Mouse (Mus musculus) Patski (cell line): ENCODE measurements around the gene Gp1bb. TPM values are rescaled to one million over a fixed set of nuclear protein-coding genes. Genes with fewer than 3 reads are reported as not detected.

Experiments
- ATAC-seq: fragments of 100-300 bp; one replicate; pipeline ENCODE4 v1.8.0; 2021
- CTCF ChIA-PET: fragments of 350-600 bp; sonication (Branson Sonifier 250); formaldehyde crosslinking; loops from one replicate; lab custom pipeline; 2022; ENCODE audit warnings: inconsistent platforms; lab: Charles Lee
- POLR2A ChIA-PET: fragments of 350-600 bp; sonication (Branson Sonifier 250); formaldehyde crosslinking; loops from one replicate; lab custom pipeline; 2022; ENCODE audit warnings: antibody characterized with exemption, inconsistent platforms; lab: Charles Lee
- DNase-seq: peaks from one replicate; pipeline ENCODE4 v3.0.0-alpha.2; 2011; ENCODE audit warnings: low read depth, low spot score
- H3K27me3 ChIP-seq: fragments of 371-371 bp; one replicate; pipeline ENCODE4 v1.5.1; 2021
- CTCF ChIP-seq: fragments of 100-300 bp; IDR thresholded peaks from one replicate; pipeline ENCODE4 v1.5.1; 2021
- in situ Hi-C: fragments of 300-500 bp; cut with MboI; formaldehyde crosslinking; loops from 3 replicates; pipeline ENCODE4 v1.11.1; 2018; ENCODE audit warnings: low pct_unique_long_range_greater_than_20kb, mixed read lengths
- polyA plus RNA-seq: library from polyadenylated mRNA; unstranded; gene quantifications from one replicate; pipeline ENCODE4 v1.2.3, GENCODE M21; 2021

The Gp1bb gene
- polyA plus RNA-seq, 1 experiment from 2014 or later: 0.91 TPM

GRCm38 (mm10) chr16:18587847-18588737, 34.1 kb downstream of the Gp1bb start:
- ATAC-seq (no peak), DNase-seq (no peak)
- POLR2A ChIA-PET: no interaction called here
- in situ Hi-C loops: no loop called here
- H3K27me3 ChIP-seq: peaks cover 35% of the 10 kb centered on the region
- CTCF ChIA-PET: no interaction called here
- no peak for TF ChIP-seq CTCF

DNA sequence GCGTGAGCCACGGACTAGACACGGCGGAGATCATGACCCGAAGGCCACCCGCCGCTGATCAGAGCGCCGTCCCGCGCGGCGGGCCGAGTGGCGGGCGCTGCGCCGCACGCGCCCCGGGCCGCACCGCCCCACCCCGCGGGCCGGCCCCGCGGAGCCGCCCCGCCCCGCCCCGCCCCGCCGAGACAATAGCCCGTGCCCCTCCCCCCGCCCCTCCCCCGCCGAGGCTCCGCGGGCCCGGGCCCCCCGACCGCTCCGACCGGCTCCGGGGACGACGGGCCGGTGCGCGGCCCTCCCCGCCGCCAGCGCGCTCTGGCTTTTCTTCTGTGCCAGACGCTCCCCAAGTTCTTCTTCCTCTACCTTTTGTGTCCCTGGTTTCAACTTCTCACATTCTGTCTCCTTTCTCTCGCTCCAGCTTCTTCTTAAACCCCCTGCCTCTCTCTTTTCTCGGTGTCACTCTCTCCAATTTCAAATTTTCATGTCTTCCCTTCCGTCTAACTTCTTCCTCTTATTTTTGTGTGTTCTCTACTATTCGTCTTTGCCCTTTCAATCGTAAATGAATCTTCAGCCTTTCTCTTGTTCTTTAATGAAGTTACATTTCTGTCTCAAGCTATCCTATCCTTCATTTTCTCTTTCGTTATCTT, 35.2 kb downstream of the Gp1bb start:
- POLR2A ChIA-PET: no interaction called here
- no peak for ATAC-seq
- CTCF ChIA-PET: no interaction called here
- in situ Hi-C loops: no loop called here
- TF ChIP-seq CTCF: no peak
- DNase-seq: no peak
- peaks cover 40% of the 10 kb centered on the region for H3K27me3 ChIP-seq

- in situ Hi-C loops: no loop called here
- H3K27me3 ChIP-seq: peaks cover 38% of the 10 kb centered on the region
- ATAC-seq (no peak), DNase-seq (no peak)
- ChIA-PET CTCF (no interaction called here), POLR2A (no interaction called here)
- TF ChIP-seq CTCF: no peak
These were observed 35.9 kb downstream of the Gp1bb start for GRCm38 (mm10) chr16:18586076-18586905.

- peaks cover 38% of the 10 kb centered on the region for H3K27me3 ChIP-seq
- DNase-seq (no peak), ATAC-seq (no peak)
- ChIA-PET CTCF (no interaction called here), POLR2A (no interaction called here)
- TF ChIP-seq CTCF: no peak
- in situ Hi-C loops: no loop called here
These were observed 36.5 kb downstream of the Gp1bb start for GRCm38 (mm10) chr16:18585676-18586075.

GRCm38 (mm10) chr16:18584901-18585510, 37.2 kb downstream of the Gp1bb start:
- TF ChIP-seq CTCF: no peak
- peaks cover 38% of the 10 kb centered on the region for H3K27me3 ChIP-seq
- DNase-seq (no peak), ATAC-seq (no peak)
- in situ Hi-C loops: no loop called here
- CTCF ChIA-PET: interaction anchor here (1.6 kb wide), 1 partner anchor 12 kb away, joined by 3 read pairs; no protein-coding TSS in a partner anchor
- POLR2A ChIA-PET: no interaction called here

GRCm38 (mm10) chr16:18583673-18584357, 38.4 kb downstream of the Gp1bb start:
- in situ Hi-C loops: no loop called here
- ChIA-PET POLR2A (no interaction called here), CTCF (interaction anchor here (0.7 to 1.6 kb wide), 2 partner anchors 13 to 20 kb away, joined by 3 read pairs; no protein-coding TSS in a partner anchor)
- TF ChIP-seq CTCF: no peak
- DNase-seq (no peak), ATAC-seq (no peak)
- H3K27me3 ChIP-seq: peaks cover 38% of the 10 kb centered on the region

DNA sequence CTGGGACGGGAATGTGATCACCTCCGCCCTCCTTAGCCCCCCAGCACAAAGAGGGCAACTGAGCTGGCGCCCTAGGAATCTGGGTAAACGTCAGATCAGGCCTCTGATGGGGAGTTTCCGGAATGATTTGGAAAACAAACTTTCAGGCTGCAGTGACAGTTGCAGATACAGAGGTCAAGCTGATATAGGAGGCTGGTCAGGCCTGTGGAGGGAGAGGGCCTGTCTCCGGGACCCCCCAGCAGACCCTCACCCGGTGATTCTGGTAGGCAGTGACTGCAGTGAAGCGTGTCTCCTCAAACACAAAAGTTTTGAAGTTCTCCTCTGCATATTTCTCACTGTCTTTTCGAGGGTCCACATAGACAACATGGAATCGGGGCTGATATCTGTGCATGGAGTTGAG, 39.0 kb downstream of the Gp1bb start:
- ChIA-PET POLR2A (no interaction called here), CTCF (no interaction called here)
- no peak for TF ChIP-seq CTCF
- in situ Hi-C loops: no loop called here
- ATAC-seq (no peak), DNase-seq (no peak)
- H3K27me3 ChIP-seq: peaks cover 35% of the 10 kb centered on the region

DNA sequence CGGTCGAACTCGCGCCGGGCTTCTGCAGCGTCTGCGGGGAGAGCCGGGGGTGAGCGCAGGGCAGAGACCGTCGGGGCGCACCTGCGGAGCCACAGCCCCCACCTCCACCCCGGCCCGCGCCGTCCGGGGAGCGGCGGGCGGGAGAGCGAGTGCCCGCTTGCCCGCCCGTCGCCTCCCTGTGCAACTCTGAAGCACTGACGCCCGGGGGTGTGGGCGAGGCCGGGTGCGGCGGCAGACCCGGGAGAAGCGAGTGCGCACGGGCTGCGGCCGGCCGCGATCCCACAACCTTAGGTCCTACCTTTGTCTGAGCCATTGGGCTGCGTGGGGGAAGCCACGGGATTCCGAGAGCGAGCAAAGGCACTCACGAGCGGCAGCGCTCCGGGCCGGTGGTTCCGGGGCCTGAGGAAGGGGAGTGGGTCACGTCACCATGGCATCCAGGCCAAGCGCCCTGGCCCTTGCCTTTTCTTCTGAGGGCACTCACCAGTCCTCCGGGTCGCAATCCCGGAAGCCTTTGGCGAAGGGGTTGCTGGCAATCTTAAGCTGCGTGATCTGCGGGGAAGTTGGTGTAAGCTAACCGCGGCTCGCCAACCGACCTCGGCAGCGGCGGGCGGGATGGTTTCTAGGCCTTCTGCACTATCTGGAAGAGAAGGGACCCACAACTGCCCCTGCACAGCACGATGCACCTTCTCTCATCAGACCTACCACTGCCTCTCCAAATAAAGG, 39.6 kb downstream of the Gp1bb start:
- CTCF ChIA-PET: no interaction called here
- ATAC-seq (no peak), DNase-seq (no peak)
- in situ Hi-C loops: no loop called here
- H3K27me3 ChIP-seq: peaks cover 32% of the 10 kb centered on the region
- POLR2A ChIA-PET: no interaction called here
- no peak for TF ChIP-seq CTCF

- no peak for TF ChIP-seq CTCF
- H3K27me3 ChIP-seq: peaks cover 26% of the 10 kb centered on the region
- no peak for ATAC-seq
- ChIA-PET CTCF (no interaction called here), POLR2A (no interaction called here)
- DNase-seq: no peak
- in situ Hi-C loops: no loop called here
These were observed 40.5 kb downstream of the Gp1bb start for GRCm38 (mm10) chr16:18581623-18582205.
